Mouse (Mus musculus) hindbrain, embryonic 12.5 days (tissue): Measurements from ENCODE around the gene Myo16. TPM values are rescaled to one million over a fixed set of nuclear protein-coding genes. Genes with fewer than 3 reads are reported as not detected.

Experiments
- ATAC-seq: fragments of 200-750 bp; cut with Nextera tagmentation; 2 replicates; pipeline ENCODE4 v1.8.0; 2017; ENCODE audit warnings: moderate TSS enrichment; ENCODE audit not compliant: low FRiP score
- H3K27ac ChIP-seq: fragments of 300-500 bp; sonication (generic); 2 replicates; pipeline ENCODE4 v1.5.1; 2016; ENCODE audit warnings: mild to moderate bottlenecking
- H3K27me3 ChIP-seq: fragments of 300-500 bp; sonication (generic); 2 replicates; pipeline ENCODE4 v1.6.1; 2016; ENCODE audit warnings: mild to moderate bottlenecking
- H3K36me3 ChIP-seq: fragments of 300-500 bp; sonication (generic); 2 replicates; pipeline ENCODE4 v1.6.1; 2016; ENCODE audit warnings: mild to moderate bottlenecking
- H3K4me1 ChIP-seq: fragments of 300-500 bp; sonication (generic); 2 replicates; pipeline ENCODE4 v1.6.1; 2016
- H3K4me2 ChIP-seq: fragments of 300-500 bp; sonication (generic); replicated peaks from 2 replicates; pipeline ENCODE4 v1.6.1; 2016; ENCODE audit warnings: mild to moderate bottlenecking
- H3K4me3 ChIP-seq: fragments of 300-500 bp; sonication (generic); 2 replicates; pipeline ENCODE4 v1.5.1; 2016; ENCODE audit warnings: mild to moderate bottlenecking
- H3K9ac ChIP-seq: fragments of 300-500 bp; sonication (generic); 2 replicates; pipeline ENCODE4 v1.6.1; 2016; ENCODE audit warnings: mild to moderate bottlenecking, moderate library complexity
- H3K9me3 ChIP-seq: fragments of 300-500 bp; sonication (generic); replicated peaks from 2 replicates; pipeline ENCODE4 v1.6.1; 2016; ENCODE audit warnings: mild to moderate bottlenecking
- WGBS: fragments of 180-500 bp; shearing (Covaris S2); methylation state at CpG from one replicate; pipeline ENCODE4 v1.1.7; 2016; 5-methylcytosine and 5-hydroxymethylcytosine counted together
- polyA plus RNA-seq: library from polyadenylated mRNA; unstranded; fragments of >200 nt; fragmentation: Nextera tagmentation; extraction: Ambion mirVana; gene quantifications from 2 replicates; pipeline ENCODE4 v1.2.1, GENCODE M21; 2016

Gene Myo16
- polyA plus RNA-seq, 1 experiment from 2014 or later, result 4.3 TPM

DNA sequence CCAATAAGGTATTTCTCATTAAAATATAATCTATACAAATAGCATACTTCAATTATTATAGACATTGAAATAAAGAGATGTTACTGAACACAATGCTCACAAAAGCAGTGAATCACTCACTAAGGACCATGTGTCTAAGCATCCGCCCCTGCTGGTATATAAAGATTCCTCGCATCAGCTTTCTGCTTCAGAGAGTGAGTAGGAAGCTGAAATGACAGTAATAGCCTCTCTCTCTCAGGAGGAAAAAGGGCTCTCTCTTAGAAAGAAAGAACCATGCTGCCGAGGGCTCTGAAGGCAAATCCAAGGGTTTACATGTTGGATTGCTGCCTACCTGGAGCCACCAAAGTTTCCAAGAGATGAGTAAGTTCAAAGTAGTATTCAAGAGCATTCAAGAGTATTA is 392.2 kb downstream of the Myo16 start:
- no peaks in the 10 kb centered on the region for H3K4me1 ChIP-seq
- no peak for ATAC-seq
- H3K9ac ChIP-seq, result no peak overlapping the region
- H3K4me3 ChIP-seq, result no peak overlapping the region
- no peak overlapping the region for H3K4me2 ChIP-seq
- 0 out of 2 replicates have a peak, but pooled peaks cover 5% of the 10 kb centered on the region for H3K9me3 ChIP-seq
- H3K27me3 ChIP-seq, result no peaks in the 10 kb centered on the region
- 89% methylated on average over 3 of the region's 3 CpGs for WGBS
- no peaks in the 10 kb centered on the region for H3K36me3 ChIP-seq
- H3K27ac ChIP-seq, result no peak overlapping the region

DNA sequence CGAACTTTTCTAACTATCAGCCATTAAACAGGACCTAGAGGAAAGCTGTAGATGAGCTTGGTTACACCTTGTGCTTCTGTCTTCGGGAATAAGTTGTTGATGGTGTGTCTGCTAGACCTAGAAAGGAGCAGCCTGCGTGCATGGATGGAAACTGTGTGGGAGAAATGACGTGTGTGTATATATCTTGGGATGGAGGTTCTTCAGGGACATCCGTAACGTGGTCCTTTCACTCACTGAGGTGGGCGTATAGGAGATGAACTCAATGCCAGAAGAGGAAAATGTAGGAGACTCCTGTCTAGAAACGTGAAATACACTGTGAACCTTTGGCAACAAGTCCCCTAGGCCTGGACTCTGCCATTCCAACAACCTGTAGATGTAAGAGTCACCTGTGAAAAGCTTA is 392.8 kb downstream of the Myo16 start:
- no peak overlapping the region for H3K9ac ChIP-seq
- no peaks in the 10 kb centered on the region for H3K4me1 ChIP-seq
- no peak overlapping the region for H3K4me3 ChIP-seq
- WGBS, result 90% methylated on average over 8 of the region's 8 CpGs
- H3K9me3 ChIP-seq, result 0 out of 2 replicates have a peak, but pooled peaks cover 5% of the 10 kb centered on the region
- no peaks in the 10 kb centered on the region for H3K27me3 ChIP-seq
- no peak overlapping the region for H3K4me2 ChIP-seq
- no peak overlapping the region for H3K27ac ChIP-seq
- ATAC-seq, result no peak
- H3K36me3 ChIP-seq, result no peaks in the 10 kb centered on the region

DNA sequence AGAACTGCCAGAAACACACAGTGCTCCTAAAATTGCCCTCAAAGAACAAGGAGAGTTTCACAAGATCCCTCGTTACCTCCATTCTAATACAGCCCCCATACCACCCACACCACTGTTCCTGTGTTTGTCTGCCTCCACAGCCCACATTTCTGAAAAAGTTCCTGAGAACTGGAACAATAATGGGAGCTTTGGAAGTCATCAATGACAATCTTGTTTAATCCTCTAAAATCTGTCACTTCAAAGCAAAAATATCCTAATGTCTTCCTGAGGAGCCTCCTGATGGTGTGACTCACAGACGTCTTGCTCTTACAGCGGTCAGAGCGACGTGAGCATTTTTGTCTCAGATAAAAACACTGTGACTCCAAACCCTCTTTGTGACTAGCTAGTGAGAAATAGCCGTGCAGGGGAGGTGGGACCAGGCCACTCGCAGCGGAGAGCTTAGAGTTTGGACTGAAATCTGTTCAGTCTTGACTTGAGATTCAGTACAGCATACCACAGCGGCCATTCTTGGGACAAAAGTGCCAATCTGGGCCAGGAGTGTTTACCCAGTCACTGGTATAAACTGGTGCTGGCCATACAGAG is 394.4 kb downstream of the Myo16 start:
- Histone ChIP-seq H3K36me3 (no peaks in the 10 kb centered on the region), H3K4me2 (no peak overlapping the region), H3K4me3 (no peak overlapping the region), H3K27me3 (no peaks in the 10 kb centered on the region), H3K9me3 (0 out of 2 replicates have a peak, but pooled peaks cover 5% of the 10 kb centered on the region), H3K4me1 (no peaks in the 10 kb centered on the region), H3K9ac (no peak overlapping the region), H3K27ac (no peak overlapping the region)
- ATAC-seq, result no peak
- 73% methylated on average over 9 of the region's 9 CpGs for WGBS

DNA sequence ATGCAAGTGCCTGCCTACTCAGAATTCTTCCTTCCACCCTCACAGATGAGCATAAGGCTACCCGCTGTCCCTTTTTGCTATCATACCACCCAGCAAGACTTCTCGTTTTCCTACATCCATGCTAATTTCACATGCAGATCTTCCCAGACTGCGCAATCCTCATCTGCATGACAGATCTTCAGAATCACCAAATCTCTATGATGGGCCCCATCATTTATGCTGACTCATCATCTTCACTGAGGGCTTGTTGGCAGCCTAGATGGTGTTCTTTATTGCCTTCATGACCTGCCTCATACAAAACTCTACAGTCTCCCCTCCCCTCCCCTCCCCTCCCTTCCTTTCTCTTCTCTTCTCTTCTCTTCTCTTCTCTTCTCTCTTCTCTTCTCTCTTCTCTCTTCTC is 395.7 kb downstream of the Myo16 start:
- 91% methylated on average over 3 of the region's 3 CpGs for WGBS
- no peak overlapping the region for H3K27ac ChIP-seq
- H3K9ac ChIP-seq, result no peak overlapping the region

DNA sequence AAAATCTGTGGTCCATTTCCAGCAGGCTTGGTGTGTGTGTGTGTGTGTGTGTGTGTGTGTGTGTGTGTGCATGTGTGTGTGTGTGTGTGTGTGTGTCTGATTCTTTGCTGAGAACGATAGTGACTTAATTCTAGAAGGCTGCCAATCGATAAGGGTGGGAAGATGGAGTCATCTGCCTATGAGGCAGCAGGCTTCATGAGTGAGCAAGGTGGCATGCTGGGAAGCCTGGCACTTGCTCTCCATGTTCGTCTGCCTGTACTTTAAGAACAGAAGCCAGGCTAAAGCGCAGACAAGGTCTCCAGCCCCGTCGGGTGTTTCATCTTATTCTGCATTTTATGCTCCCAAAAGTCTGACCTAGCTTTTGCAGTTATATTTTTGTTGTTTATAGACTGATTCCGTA is 404.2 kb downstream of the Myo16 start:
- ATAC-seq, result no peak

More for the DNA sequence above, 395.7 kb downstream of the Myo16 start:
- H3K9me3 ChIP-seq, result 0 out of 2 replicates have a peak, but pooled peaks cover under 1% of the 10 kb centered on the region
- no peak overlapping the region for H3K4me2 ChIP-seq
- H3K4me1 ChIP-seq, result no peaks in the 10 kb centered on the region
- no peak overlapping the region for H3K4me3 ChIP-seq
- no peaks in the 10 kb centered on the region for H3K27me3 ChIP-seq
- no peaks in the 10 kb centered on the region for H3K36me3 ChIP-seq
- ATAC-seq, result no peak

DNA sequence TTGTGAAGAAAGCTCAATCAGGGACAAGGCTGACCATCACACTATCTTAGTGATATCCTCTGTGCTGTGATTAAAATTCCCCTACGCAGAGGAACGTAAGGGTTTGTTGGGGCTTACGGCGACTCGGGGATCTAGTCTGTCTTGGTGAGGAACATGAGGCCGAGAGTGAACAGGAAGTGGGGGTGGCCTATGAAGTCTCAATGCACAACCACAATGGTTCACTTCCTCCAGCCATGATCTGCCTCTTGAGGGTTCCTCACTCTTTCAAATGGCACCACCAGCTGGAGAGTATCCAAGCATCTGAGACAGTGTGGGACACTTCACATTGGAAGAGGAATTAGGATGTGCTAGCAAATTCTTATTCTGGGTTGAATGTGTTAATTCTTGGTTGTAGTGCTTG is 405.8 kb downstream of the Myo16 start:
- Histone ChIP-seq H3K4me3 (no peak overlapping the region), H3K27me3 (no peaks in the 10 kb centered on the region; the same call in 1 of the 2 replicates), H3K36me3 (no peaks in the 10 kb centered on the region), H3K4me1 (peaks cover 10% of the 10 kb centered on the region), H3K27ac (no peak overlapping the region), H3K9me3 (no peaks in the 10 kb centered on the region), H3K9ac (no peak overlapping the region), H3K4me2 (no peak overlapping the region)
- 88% methylated on average over 6 of the region's 6 CpGs for WGBS
- ATAC-seq, result no peak

More for the DNA sequence above, 404.2 kb downstream of the Myo16 start:
- no peaks in the 10 kb centered on the region for H3K9me3 ChIP-seq
- H3K27me3 ChIP-seq, result no peaks in the 10 kb centered on the region; the same call in 1 of the 2 replicates
- 65% methylated on average over 7 of the region's 7 CpGs for WGBS
- H3K9ac ChIP-seq, result no peak overlapping the region
- H3K4me3 ChIP-seq, result no peak overlapping the region
- no peak overlapping the region for H3K27ac ChIP-seq
- H3K4me1 ChIP-seq, result peaks cover 10% of the 10 kb centered on the region
- H3K36me3 ChIP-seq, result no peaks in the 10 kb centered on the region
- H3K4me2 ChIP-seq, result no peak overlapping the region

DNA sequence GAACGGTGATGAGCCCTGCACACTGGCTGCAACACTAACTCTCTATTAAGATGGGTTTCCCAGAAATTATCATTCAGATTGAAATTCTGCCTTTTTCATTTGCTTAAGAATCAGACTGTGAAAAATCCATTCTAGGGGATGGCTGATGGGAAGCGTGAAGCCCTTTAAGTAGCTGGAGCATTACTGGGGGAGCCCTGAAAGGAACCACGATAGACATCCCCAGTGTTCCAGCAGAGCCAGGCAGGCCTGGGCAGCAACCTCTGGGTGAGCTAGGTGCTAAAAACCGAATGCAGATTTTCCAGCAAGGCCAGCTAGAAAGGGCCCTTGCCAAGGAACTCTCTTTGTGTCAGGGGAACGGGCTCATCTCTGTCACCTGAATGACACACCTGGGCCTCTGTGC is 407.9 kb downstream of the Myo16 start:
- peaks cover 10% of the 10 kb centered on the region for H3K4me1 ChIP-seq

DNA sequence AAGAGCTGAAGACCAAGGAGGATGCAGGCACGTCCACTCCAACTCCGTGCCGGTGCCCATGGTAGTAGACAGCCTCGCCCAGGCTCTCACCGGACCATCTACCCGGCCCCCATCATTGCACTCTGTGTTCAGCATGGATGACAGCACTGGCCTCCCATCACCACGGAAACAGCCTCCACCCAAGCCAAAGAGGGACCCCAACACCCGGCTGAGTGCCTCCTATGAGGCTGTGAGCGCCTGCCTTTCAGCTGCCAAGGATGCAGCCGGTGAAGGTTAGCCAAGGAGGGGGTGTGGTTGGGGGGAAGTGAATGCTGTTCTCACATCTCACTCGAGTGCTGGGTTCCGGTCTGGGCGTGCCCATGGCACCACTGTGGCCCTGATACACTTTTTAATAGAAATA is 408.3 kb downstream of the Myo16 start:
- 61% methylated on average over 13 of the region's 13 CpGs for WGBS
- no peak overlapping the region for H3K4me2 ChIP-seq

More for the DNA sequence above, 407.9 kb downstream of the Myo16 start:
- no peaks in the 10 kb centered on the region for H3K36me3 ChIP-seq
- H3K4me3 ChIP-seq, result no peak overlapping the region
- H3K9ac ChIP-seq, result no peak overlapping the region
- no peak overlapping the region for H3K4me2 ChIP-seq
- 74% methylated on average over 5 of the region's 5 CpGs for WGBS
- H3K27me3 ChIP-seq, result no peaks in the 10 kb centered on the region
- no peak for ATAC-seq
- no peaks in the 10 kb centered on the region for H3K9me3 ChIP-seq
- H3K27ac ChIP-seq, result 0 out of 2 replicates have a peak overlapping the region, but pooled peaks have one; percentile 23

DNA sequence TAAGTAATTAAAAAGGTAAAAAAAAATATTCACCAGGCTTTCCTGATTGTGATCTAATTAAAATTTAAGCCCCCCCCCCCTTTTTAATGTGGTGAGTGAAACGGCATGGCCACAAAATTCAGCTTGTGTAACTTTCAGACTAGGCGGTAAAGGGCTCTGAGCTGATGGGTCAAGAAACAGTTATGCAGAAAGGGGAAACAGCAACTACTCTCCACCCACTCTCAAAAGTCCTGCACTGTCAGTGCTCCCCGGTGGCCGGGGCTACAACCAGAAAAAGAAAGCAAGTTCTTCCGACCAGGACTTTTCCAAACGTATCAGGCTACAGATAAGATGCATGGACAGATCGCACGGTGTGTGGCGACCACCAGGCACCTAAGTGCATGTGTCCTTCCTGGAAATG is 408.9 kb downstream of the Myo16 start:
- ATAC-seq, result no peak

More for the DNA sequence above, 408.3 kb downstream of the Myo16 start:
- H3K36me3 ChIP-seq, result no peaks in the 10 kb centered on the region
- no peak overlapping the region for H3K9ac ChIP-seq
- H3K4me3 ChIP-seq, result no peak overlapping the region
- no peaks in the 10 kb centered on the region for H3K27me3 ChIP-seq
- no peaks in the 10 kb centered on the region for H3K9me3 ChIP-seq
- 0 out of 2 replicates have a peak overlapping the region, but pooled peaks have one; percentile 23 for H3K27ac ChIP-seq
- H3K4me1 ChIP-seq, result peaks cover 10% of the 10 kb centered on the region
- peak; percentile 54; the same call in 1 of the 2 replicates for ATAC-seq

DNA sequence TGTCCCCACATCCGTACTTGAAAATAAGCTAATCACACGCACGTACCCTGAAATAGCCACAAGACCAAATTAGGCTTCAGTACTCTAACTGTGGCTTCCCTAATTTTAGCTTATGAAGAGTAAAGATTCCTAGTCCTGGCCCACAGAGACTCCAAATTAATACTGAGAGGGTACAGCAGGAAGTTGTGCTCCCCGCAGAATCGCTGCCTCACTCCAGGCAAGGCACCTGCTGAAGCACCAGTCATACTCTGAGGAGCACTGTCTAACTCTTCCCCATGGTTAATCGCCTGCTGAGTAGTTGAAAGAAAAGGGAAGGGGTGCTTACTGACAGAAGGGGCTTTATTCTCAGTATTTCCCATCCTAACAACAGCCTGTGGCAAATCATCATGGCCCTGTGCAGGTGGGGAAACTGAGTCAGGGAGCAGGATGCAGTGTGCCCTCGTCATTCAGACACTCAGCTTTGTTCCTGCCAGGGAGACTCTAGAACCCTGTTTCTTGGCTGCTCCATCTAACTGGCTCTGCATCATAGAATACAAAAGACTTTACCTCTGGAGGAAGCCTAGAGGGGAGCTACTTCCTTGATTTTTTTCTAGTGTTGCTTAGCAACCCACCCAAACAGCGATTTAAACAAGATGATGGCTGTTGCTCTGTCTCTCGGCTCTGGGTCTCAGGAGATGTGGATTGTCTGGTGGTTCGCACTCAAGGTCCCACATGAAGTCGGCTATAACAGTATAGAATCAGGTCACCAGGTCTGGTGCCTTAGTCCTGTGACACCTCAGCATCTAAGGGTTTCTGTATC is 411.7 kb downstream of the Myo16 start:
- Histone ChIP-seq H3K36me3 (peaks cover 4% of the 10 kb centered on the region; the same call in 1 of the 2 replicates), H3K27ac (no peak overlapping the region), H3K4me2 (no peak overlapping the region), H3K4me3 (no peak overlapping the region), H3K9ac (no peak overlapping the region), H3K27me3 (no peaks in the 10 kb centered on the region), H3K4me1 (peaks cover 8% of the 10 kb centered on the region), H3K9me3 (no peaks in the 10 kb centered on the region)
- no peak for ATAC-seq
- WGBS, result 75% methylated on average over 11 of the region's 11 CpGs

More for the DNA sequence above, 408.9 kb downstream of the Myo16 start:
- Histone ChIP-seq H3K27me3 (no peaks in the 10 kb centered on the region), H3K4me1 (peaks cover 10% of the 10 kb centered on the region), H3K36me3 (no peaks in the 10 kb centered on the region), H3K4me3 (no peak overlapping the region), H3K4me2 (no peak overlapping the region), H3K27ac (no peak overlapping the region), H3K9me3 (no peaks in the 10 kb centered on the region), H3K9ac (no peak overlapping the region)
- 91% methylated on average over 9 of the region's 9 CpGs for WGBS

DNA sequence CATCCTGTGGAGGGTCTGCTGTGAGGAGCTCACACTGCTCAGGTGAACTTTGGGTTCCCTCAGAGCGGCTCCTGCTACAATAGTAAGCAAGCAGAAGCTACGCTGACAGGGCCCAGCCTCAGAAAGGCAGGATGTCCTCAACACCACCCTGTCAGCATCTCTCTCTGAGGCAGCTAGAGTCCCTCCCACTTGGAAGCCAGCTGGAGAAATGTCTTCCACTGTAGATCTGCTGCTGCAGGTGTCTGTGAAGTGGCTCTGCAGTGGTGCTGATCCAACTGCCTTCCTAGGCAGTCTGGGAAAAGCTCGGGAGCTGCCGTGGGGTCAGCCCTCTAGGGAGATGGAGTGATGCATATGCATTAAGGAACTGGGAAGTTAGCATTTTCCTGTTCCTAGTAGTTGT is 414.7 kb downstream of the Myo16 start:
- H3K4me3 ChIP-seq, result no peak overlapping the region
- H3K4me2 ChIP-seq, result no peak overlapping the region
- ATAC-seq, result no peak
- no peak overlapping the region for H3K9ac ChIP-seq
- 71% methylated on average over 4 of the region's 4 CpGs for WGBS
- no peak overlapping the region for H3K27ac ChIP-seq
- no peaks in the 10 kb centered on the region for H3K27me3 ChIP-seq
- peaks cover 5% of the 10 kb centered on the region; the same call in 1 of the 2 replicates for H3K36me3 ChIP-seq
- no peaks in the 10 kb centered on the region for H3K4me1 ChIP-seq
- H3K9me3 ChIP-seq, result no peaks in the 10 kb centered on the region

DNA sequence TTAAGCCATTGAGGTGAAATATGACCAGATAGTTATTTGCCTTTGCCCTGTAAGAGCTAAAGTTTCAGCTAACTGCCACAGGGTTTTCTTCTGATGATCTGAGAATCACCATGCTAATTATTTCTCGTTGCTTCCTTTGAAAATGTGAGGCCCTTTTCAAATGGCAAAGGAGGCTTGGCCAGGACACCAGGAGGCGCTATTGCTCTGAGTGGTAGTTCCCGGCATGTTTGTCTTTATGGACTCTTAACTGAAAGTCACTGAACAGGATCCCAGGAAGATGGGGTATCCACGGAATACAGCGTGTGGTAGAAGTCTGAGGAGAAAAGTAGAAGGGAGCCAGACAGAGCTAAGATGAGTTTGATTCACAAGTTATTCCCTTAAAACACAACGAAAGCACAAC is 420.4 kb downstream of the Myo16 start:
- ATAC-seq, result no peak
- peaks cover 5% of the 10 kb centered on the region; the same call in 1 of the 2 replicates for H3K36me3 ChIP-seq
- H3K4me1 ChIP-seq, result no peaks in the 10 kb centered on the region
- H3K4me3 ChIP-seq, result no peak overlapping the region
- no peaks in the 10 kb centered on the region for H3K9me3 ChIP-seq
- no peak overlapping the region for H3K9ac ChIP-seq
- no peak overlapping the region for H3K27ac ChIP-seq
- H3K27me3 ChIP-seq, result no peaks in the 10 kb centered on the region
- WGBS, result 19% methylated on average over 6 of the region's 6 CpGs
- no peak overlapping the region for H3K4me2 ChIP-seq
